Mouse (Mus musculus) ES-E14 (cell line): ENCODE measurements around the gene Tmem179. TPM values are rescaled to one million over a fixed set of nuclear protein-coding genes. Genes with fewer than 3 reads are reported as not detected.

Experiments used
- DNase-seq: peaks from one replicate; pipeline ENCODE4 v3.0.0-alpha.2; 2013; ENCODE audit warnings: low read depth, low spot score
- H3K27ac ChIP-seq: 2 replicates; pipeline ENCODE4 v1.5.1; 2012; ENCODE audit warnings: low read depth, mild to moderate bottlenecking, low read length, moderate library complexity, mixed read lengths; ENCODE audit not compliant: poor library complexity, insufficient read depth, severe bottlenecking
- H3K36me3 ChIP-seq: 2 replicates; pipeline ENCODE4 v1.6.1; 2012; ENCODE audit warnings: mild to moderate bottlenecking, low read length, moderate library complexity, mixed read lengths; ENCODE audit not compliant: control insufficient read depth, poor library complexity, insufficient read depth, severe bottlenecking
- H3K4me1 ChIP-seq, 2 experiments: fragments of 150-350 bp in 1 of 2; sonication (generic) in 1 of 2; 2 replicates each; pipeline ENCODE4 v1.6.1; 2012; ENCODE audit warnings: low read length in 2 of 2, mild to moderate bottlenecking in 1 of 2, mixed read lengths in 1 of 2; ENCODE audit not compliant: control insufficient read depth in 2 of 2, insufficient read depth in 2 of 2, poor library complexity in 1 of 2
- H3K4me3 ChIP-seq, 2 experiments: fragments of 150-350 bp in 1 of 2; sonication (generic) in 1 of 2; 2 replicates each; pipeline ENCODE4 v1.5.1; 2012; ENCODE audit warnings: low read length in 2 of 2, low read depth in 1 of 2, mild to moderate bottlenecking in 1 of 2, mixed read lengths in 1 of 2; ENCODE audit not compliant: insufficient read depth in 1 of 2, poor library complexity in 1 of 2, severe bottlenecking in 1 of 2
- H3K9ac ChIP-seq: 2 replicates; pipeline ENCODE4 v1.6.1; 2012; ENCODE audit warnings: low read depth, mild to moderate bottlenecking, low read length, mixed read lengths; ENCODE audit not compliant: poor library complexity, insufficient read depth, severe bottlenecking
- H3K9me3 ChIP-seq: fragments of 150-350 bp; sonication (generic); 2 replicates; pipeline ENCODE4 v1.6.1; 2012; ENCODE audit warnings: low read depth, mild to moderate bottlenecking, low read length; ENCODE audit not compliant: control insufficient read depth, insufficient read depth
- CHD2 ChIP-seq: IDR thresholded peaks from 2 replicates; pipeline ENCODE4 v1.6.1; 2014; ENCODE audit warnings: mild to moderate bottlenecking, low read depth, low read length, inconsistent platforms
- HCFC1 ChIP-seq: IDR thresholded peaks from 2 replicates; pipeline ENCODE4 v1.6.1; 2012; ENCODE audit warnings: low read length, inconsistent platforms, borderline replicate concordance; ENCODE audit not compliant: insufficient read depth
- ZC3H11A ChIP-seq: IDR thresholded peaks from 2 replicates; pipeline ENCODE4 v1.6.1; 2012; ENCODE audit warnings: low read depth, mild to moderate bottlenecking, inconsistent platforms, low read length, borderline replicate concordance
- in situ Hi-C, 2 experiments: fragments of 600-800 bp; cut with MboI; formaldehyde crosslinking; loops; one replicate each; pipeline ENCODE4 v1.15.1; 2025; ENCODE audit warnings: low sequenced_read_pairs in 2 of 2, inconsistent platforms in 1 of 2; ENCODE audit not compliant: unreplicated experiment in 2 of 2
- total RNA-seq: library from RNA; depleted of rRNA; stranded (reverse); fragments of 300-350 nt; gene quantifications from 2 replicates; pipeline ENCODE4 v1.2.3, GENCODE M21; 2012; rRNA removed

Tmem179 gene
- total RNA-seq, 1 experiment, result 3.1 TPM

- peak; percentile 27; the same call in 1 of the 2 replicates for TF ChIP-seq HCFC1
- TF ChIP-seq CHD2, result no peak
- TF ChIP-seq ZC3H11A, result peak; percentile 59; the same call in 1 of the 2 replicates
- H3K27ac ChIP-seq, result no peak overlapping the region
- H3K9ac ChIP-seq, result no peak overlapping the region
- no peaks in the 10 kb centered on the region for H3K9me3 ChIP-seq
- no peaks in the 10 kb centered on the region for H3K36me3 ChIP-seq
- no peak overlapping the region for H3K4me3 ChIP-seq
- in situ Hi-C loops, result no loop called here
- H3K4me1 ChIP-seq, result no peaks in the 10 kb centered on the region
- peak; percentile 79 for DNase-seq
Observed at GRCm38 (mm10) chr12:112450883-112451282, 65.7 kb downstream of the Tmem179 start.

Other genes starting within 250 kb of the Tmem179 start
- not detected in 2 replicates for gene A530016L24Rik, start 27.3 kb downstream of the Tmem179 start, total RNA-seq
- 17.8 and 21.0 TPM in 2 replicates for gene Inf2, start 72.0 kb upstream of the Tmem179 start, total RNA-seq
- 2.0 and 2.4 TPM in 2 replicates for gene Adssl1, start 103.3 kb upstream of the Tmem179 start, total RNA-seq
- 301 and 355 TPM in 2 replicates for gene Siva1, start 127.9 kb upstream of the Tmem179 start, total RNA-seq
- gene Akt1, start 158.1 kb upstream of the Tmem179 start, total RNA-seq, result 44.1 and 58.9 TPM in 2 replicates
- 1.3 and 1.8 TPM in 2 replicates for gene Zbtb42, start 162.1 kb upstream of the Tmem179 start, total RNA-seq
- gene Cep170b, start 203.7 kb upstream of the Tmem179 start, total RNA-seq, result 46.1 and 47.7 TPM in 2 replicates
- gene Pld4, start 243.9 kb upstream of the Tmem179 start, total RNA-seq, result 2.4 and 4.7 TPM in 2 replicates